Mouse (Mus musculus) limb, embryonic 14.5 days (tissue): ENCODE data around the gene Ssxb9. TPM values are rescaled to one million over a fixed set of nuclear protein-coding genes. Genes with fewer than 3 reads are reported as not detected.
"Not testable (repeated sequence)": the region's sequence is repeated elsewhere in the genome, so short reads cannot be mapped to it uniquely, and the experiment has no call there.

Experiments used
- ATAC-seq: fragments of 200-750 bp; cut with Nextera tagmentation; 2 replicates; pipeline ENCODE4 v1.8.0; 2017; ENCODE audit warnings: low read depth, moderate number of reproducible peaks, moderate TSS enrichment; ENCODE audit not compliant: low FRiP score
- DNase-seq: peaks from one replicate; pipeline ENCODE4 v3.0.0-alpha.2; 2015; ENCODE audit warnings: low spot score
- H3K27ac ChIP-seq: fragments of 300-500 bp; sonication (generic); replicated peaks from 2 replicates; pipeline ENCODE4 v1.5.1; 2014; ENCODE audit warnings: low read depth, mild to moderate bottlenecking, low read length, moderate library complexity, mixed read lengths
- H3K27me3 ChIP-seq: fragments of 300-500 bp; sonication (generic); 2 replicates; pipeline ENCODE4 v1.6.1; 2014; ENCODE audit warnings: low read length, mixed read lengths; ENCODE audit not compliant: control insufficient read depth, insufficient read depth
- H3K36me3 ChIP-seq: fragments of 300-500 bp; sonication (generic); 2 replicates; pipeline ENCODE4 v1.6.1; 2014; ENCODE audit warnings: mild to moderate bottlenecking, low read length, moderate library complexity, mixed read lengths; ENCODE audit not compliant: control insufficient read depth, insufficient read depth
- H3K4me1 ChIP-seq: fragments of 300-500 bp; sonication (generic); 2 replicates; pipeline ENCODE4 v1.6.1; 2014; ENCODE audit warnings: antibody characterized with exemption, low read length, mixed read lengths; ENCODE audit not compliant: control insufficient read depth, insufficient read depth
- H3K4me2 ChIP-seq: fragments of 300-500 bp; sonication (generic); replicated peaks from 2 replicates; pipeline ENCODE4 v1.6.1; 2014; ENCODE audit warnings: low read depth, mild to moderate bottlenecking, low read length, moderate library complexity; ENCODE audit not compliant: severe bottlenecking
- H3K4me3 ChIP-seq: fragments of 300-500 bp; sonication (generic); replicated peaks from 2 replicates; pipeline ENCODE4 v1.5.1; 2014; ENCODE audit warnings: low read length
- H3K9ac ChIP-seq: fragments of 300-500 bp; sonication (generic); 2 replicates; pipeline ENCODE4 v1.6.1; 2014; ENCODE audit warnings: mild to moderate bottlenecking, low read depth, low read length, moderate library complexity; ENCODE audit not compliant: severe bottlenecking
- H3K9me3 ChIP-seq: fragments of 300-500 bp; sonication (generic); 2 replicates; pipeline ENCODE4 v1.6.1; 2016; ENCODE audit warnings: low read length; ENCODE audit not compliant: control insufficient read depth
- POLR2A ChIP-seq: fragments of 200-500 bp; IDR thresholded peaks from 2 replicates; pipeline ENCODE4 v1.8.0; 2012; ENCODE audit warnings: inconsistent platforms, mild to moderate bottlenecking, moderate library complexity, borderline replicate concordance; ENCODE audit not compliant: insufficient read depth, insufficient read length; ENCODE audit errors: extremely low read depth
- WGBS: fragments of 180-500 bp; shearing (Covaris S2); extraction: QIAGEN DNeasy Blood & Tissue Kit; methylation state at CpG from one replicate; pipeline ENCODE4 v1.1.7; 2014; 5-methylcytosine and 5-hydroxymethylcytosine counted together
- polyA plus RNA-seq, 2 experiments: library from polyadenylated mRNA; depleted of rRNA in 1 of 2; stranded (reverse) in 1 of 2; unstranded in 1 of 2; fragments of >200 nt; fragmentation: Nextera tagmentation in 1 of 2; extraction: Ambion mirVana in 1 of 2; gene quantifications; 2 replicates each; pipeline versions ENCODE4 v1.2.1 to v1.2.3; 2012 to 2014

The Ssxb9 gene
- polyA plus RNA-seq (2012; rRNA removed): not detected in 2 replicates
- polyA plus RNA-seq (2014; fragmentation: Nextera tagmentation; extraction: Ambion mirVana): not detected in 2 replicates

- H3K27me3 ChIP-seq, H3K9me3 ChIP-seq, DNase-seq, ATAC-seq, H3K9ac ChIP-seq, H3K4me1 ChIP-seq, H3K4me2 ChIP-seq, H3K4me3 ChIP-seq, H3K27ac ChIP-seq, H3K36me3 ChIP-seq: not testable (repeated sequence)
- 19% methylated on average over 1 of the region's 1 CpGs for WGBS
Observed at GRCm38 (mm10) chrX:8366678-8367077, at the start of gene Ssxb9. Ssxb9 (plus strand) TSS chrX:8366978.

- no peak within 1 kb of the TSS for H3K27ac ChIP-seq
- H3K4me1 ChIP-seq: no peaks in the 10 kb centered on the region
- ATAC-seq (no peak), DNase-seq (no peak)
- H3K4me3 ChIP-seq: no peak within 1 kb of the TSS
- H3K4me2 ChIP-seq: no peak within 1 kb of the TSS
- no peaks in the 10 kb centered on the region for H3K9me3 ChIP-seq
- TF ChIP-seq POLR2A: no peak
- 60% methylated on average over 2 of the region's 2 CpGs for WGBS
- no peaks in the 10 kb centered on the region for H3K36me3 ChIP-seq
- no peaks in the 10 kb centered on the region for H3K27me3 ChIP-seq
- H3K9ac ChIP-seq: no peak within 1 kb of the TSS
Observed at GRCm38 (mm10) chrX:8327124-8327523, 39.7 kb upstream of the Ssxb9 start, which contains the start of gene Ssxb10. Ssxb10 (plus strand) TSS chrX:8327424.

GRCm38 (mm10) chrX:8413005-8413404, 46.2 kb downstream of the Ssxb9 start, which contains the start of gene Ssxb1:
Ssxb1 (plus strand) TSS chrX:8413305.
- not testable (repeated sequence) for H3K27ac ChIP-seq, ATAC-seq, H3K9me3 ChIP-seq, DNase-seq, H3K4me2 ChIP-seq, H3K36me3 ChIP-seq, H3K4me3 ChIP-seq, H3K27me3 ChIP-seq, H3K4me1 ChIP-seq, H3K9ac ChIP-seq
- 22% methylated on average over 1 of the region's 1 CpGs for WGBS

Other genes with a start within 250 kb of the Ssxb9 start
- 90.6 and 127 TPM in 2 replicates for gene Wdr13, start 234.1 kb upstream of the Ssxb9 start, polyA plus RNA-seq (2012; rRNA removed)
- gene Wdr13, start 234.1 kb upstream of the Ssxb9 start, polyA plus RNA-seq (2014; fragmentation: Nextera tagmentation; extraction: Ambion mirVana): 18.7 and 19.7 TPM in 2 replicates
- gene Rbm3, start 221.1 kb upstream of the Ssxb9 start, polyA plus RNA-seq (2012; rRNA removed): 355 and 465 TPM in 2 replicates
- gene Rbm3, start 221.1 kb upstream of the Ssxb9 start, polyA plus RNA-seq (2014; fragmentation: Nextera tagmentation; extraction: Ambion mirVana): 496 and 541 TPM in 2 replicates
- 19.4 and 25.3 TPM in 2 replicates for gene Tbc1d25, start 190.8 kb upstream of the Ssxb9 start, polyA plus RNA-seq (2012; rRNA removed)
- 12.2 and 16.2 TPM in 2 replicates for gene Tbc1d25, start 190.8 kb upstream of the Ssxb9 start, polyA plus RNA-seq (2014; fragmentation: Nextera tagmentation; extraction: Ambion mirVana)
- gene Ebp, start 173.5 kb upstream of the Ssxb9 start, polyA plus RNA-seq (2012; rRNA removed): 27.7 and 28.3 TPM in 2 replicates
- 32.8 and 33.4 TPM in 2 replicates for gene Ebp, start 173.5 kb upstream of the Ssxb9 start, polyA plus RNA-seq (2014; fragmentation: Nextera tagmentation; extraction: Ambion mirVana)
- 27.0 and 40.4 TPM in 2 replicates for gene Porcn, start 160.5 kb upstream of the Ssxb9 start, polyA plus RNA-seq (2012; rRNA removed)
- gene Porcn, start 160.5 kb upstream of the Ssxb9 start, polyA plus RNA-seq (2014; fragmentation: Nextera tagmentation; extraction: Ambion mirVana): 11.6 and 12.7 TPM in 2 replicates
- gene Ftsj1, start 114.6 kb upstream of the Ssxb9 start, polyA plus RNA-seq (2012; rRNA removed): 40.3 and 50.3 TPM in 2 replicates
- 44.7 and 46.7 TPM in 2 replicates for gene Ftsj1, start 114.6 kb upstream of the Ssxb9 start, polyA plus RNA-seq (2014; fragmentation: Nextera tagmentation; extraction: Ambion mirVana)
- gene Slc38a5, start 95.8 kb upstream of the Ssxb9 start, polyA plus RNA-seq (2012; rRNA removed): 0.80 and 1.3 TPM in 2 replicates
- gene Slc38a5, start 95.8 kb upstream of the Ssxb9 start, polyA plus RNA-seq (2014; fragmentation: Nextera tagmentation; extraction: Ambion mirVana): 0.51 and 0.67 TPM in 2 replicates
- gene Ssxb10, start 39.6 kb upstream of the Ssxb9 start, polyA plus RNA-seq (2012; rRNA removed): not detected in 2 replicates
- not detected in 2 replicates for gene Ssxb10, start 39.6 kb upstream of the Ssxb9 start, polyA plus RNA-seq (2014; fragmentation: Nextera tagmentation; extraction: Ambion mirVana)
- not detected in 2 replicates for gene Ssxb1, start 46.3 kb downstream of the Ssxb9 start, polyA plus RNA-seq (2012; rRNA removed)
- gene Ssxb1, start 46.3 kb downstream of the Ssxb9 start, polyA plus RNA-seq (2014; fragmentation: Nextera tagmentation; extraction: Ambion mirVana): not detected in 2 replicates
- not detected in 2 replicates for gene Ssxb2, start 94.7 kb downstream of the Ssxb9 start, polyA plus RNA-seq (2012; rRNA removed)
- gene Ssxb2, start 94.7 kb downstream of the Ssxb9 start, polyA plus RNA-seq (2014; fragmentation: Nextera tagmentation; extraction: Ambion mirVana): not detected in 2 replicates
- gene Gm14459, start 158.0 kb downstream of the Ssxb9 start, polyA plus RNA-seq (2012; rRNA removed): not detected in 2 replicates
- gene Gm14459, start 158.0 kb downstream of the Ssxb9 start, polyA plus RNA-seq (2014; fragmentation: Nextera tagmentation; extraction: Ambion mirVana): not detected in 2 replicates
- gene Ssxb6, start 181.3 kb downstream of the Ssxb9 start, polyA plus RNA-seq (2012; rRNA removed): not detected in 2 replicates
- gene Ssxb6, start 181.3 kb downstream of the Ssxb9 start, polyA plus RNA-seq (2014; fragmentation: Nextera tagmentation; extraction: Ambion mirVana): not detected in 2 replicates
- gene Ssxb3, start 224.8 kb downstream of the Ssxb9 start, polyA plus RNA-seq (2012; rRNA removed): not detected in 2 replicates
- not detected in 2 replicates for gene Ssxb3, start 224.8 kb downstream of the Ssxb9 start, polyA plus RNA-seq (2014; fragmentation: Nextera tagmentation; extraction: Ambion mirVana)